Mouse (Mus musculus): ENCODE data around the gene Clec2l.
A peak's percentile ranks its signal among the peaks of the same experiment; 100 is the strongest.
"Not testable (repeated sequence)": the region's sequence is repeated elsewhere in the genome, so short reads cannot be mapped to it uniquely, and the experiment has no call there.

Clec2l gene

GRCm38 (mm10) chr6:38670488-38670887 lies 7.6 kb downstream of the Clec2l start:
- not testable (repeated sequence) for DNase-seq (ENCODE audit: inconsistent age in 2 of 2, low spot score in 1 of 2)

DNA sequence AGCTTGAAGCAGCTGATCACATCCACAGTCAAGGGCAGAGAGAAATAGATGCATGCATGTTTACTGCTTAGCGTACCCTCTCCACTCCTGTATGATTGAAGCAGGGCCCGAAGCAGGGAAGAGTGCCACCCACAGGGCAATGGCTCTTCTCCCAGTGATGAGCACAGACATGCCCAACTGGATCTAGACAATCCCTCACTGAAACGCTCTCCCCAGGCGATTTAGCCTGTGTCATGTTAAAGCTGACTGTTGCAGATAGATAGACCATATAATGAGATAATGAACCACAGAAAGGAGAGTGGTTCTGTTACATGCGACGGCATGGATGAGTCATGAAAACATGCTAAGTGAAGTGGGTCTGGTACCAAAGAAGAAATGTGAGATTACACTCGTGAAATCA lies 8.4 kb downstream of the Clec2l start:
- DNase-seq (ENCODE audit: inconsistent age in 2 of 2, low spot score in 1 of 2) = no peak

DNA sequence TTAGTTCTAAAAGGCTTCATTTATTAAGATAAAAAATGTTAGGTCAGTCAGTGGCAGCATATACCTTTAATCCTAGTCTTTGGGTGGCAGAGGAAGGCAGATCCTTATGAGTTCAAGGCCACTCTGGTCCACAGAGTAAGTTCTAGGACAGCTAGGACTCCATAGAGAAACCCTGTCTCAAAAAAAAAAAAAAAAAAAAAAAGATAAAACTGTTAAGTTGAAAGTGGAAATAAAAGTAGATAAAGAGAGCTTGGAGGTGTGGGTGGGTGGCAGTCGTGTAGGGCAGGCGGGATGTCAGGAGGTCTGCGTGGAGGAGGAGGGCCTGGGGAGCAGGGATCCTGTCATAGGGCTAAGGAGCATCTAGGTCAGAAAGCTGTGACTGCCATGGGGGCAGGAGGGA lies 9.1 kb downstream of the Clec2l start:
- DNase-seq (ENCODE audit: inconsistent age in 2 of 2, low spot score in 1 of 2) = no peak

DNA sequence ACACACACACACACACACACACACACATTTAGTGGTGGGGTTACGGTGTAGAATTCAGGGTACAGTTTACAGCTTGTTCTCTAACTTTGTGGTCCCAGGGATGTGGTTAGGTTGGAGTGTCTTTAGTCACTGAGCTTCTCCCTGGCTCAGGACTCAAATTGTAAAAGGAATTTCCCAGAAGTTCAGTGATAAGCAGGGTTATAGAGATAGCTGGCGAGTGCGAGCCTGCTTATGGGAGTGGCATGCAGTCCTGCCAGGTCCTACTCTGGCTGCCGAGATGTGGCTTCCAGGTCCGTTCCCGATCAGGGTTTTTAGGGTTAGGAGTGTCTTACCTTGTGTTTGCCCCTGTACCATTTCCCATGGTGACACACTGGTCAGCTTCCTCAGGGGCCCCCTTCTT lies 13.3 kb downstream of the Clec2l start:
- no peak for DNase-seq (ENCODE audit: inconsistent age in 2 of 2, low spot score in 1 of 2)

DNA sequence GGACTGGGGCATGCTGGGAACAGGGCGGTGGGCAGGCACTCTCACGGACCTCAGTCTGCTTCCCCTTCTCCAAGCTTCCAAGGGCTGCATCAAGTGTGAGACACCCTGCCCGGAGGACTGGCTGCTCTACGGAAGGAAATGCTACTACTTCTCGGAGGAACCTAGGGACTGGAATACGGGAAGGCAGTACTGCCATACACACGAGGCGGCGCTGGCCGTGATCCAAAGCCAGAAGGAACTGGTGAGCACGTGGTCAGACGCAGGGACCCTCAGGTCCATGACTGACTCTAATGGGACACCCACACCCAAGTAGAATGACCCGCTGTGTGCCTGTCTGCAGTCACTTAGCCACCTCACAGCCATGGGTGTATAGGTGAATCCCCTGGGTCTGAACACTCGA lies 13.9 kb downstream of the Clec2l start:
- no peak for DNase-seq (ENCODE audit: inconsistent age in 2 of 2, low spot score in 1 of 2)

DNA sequence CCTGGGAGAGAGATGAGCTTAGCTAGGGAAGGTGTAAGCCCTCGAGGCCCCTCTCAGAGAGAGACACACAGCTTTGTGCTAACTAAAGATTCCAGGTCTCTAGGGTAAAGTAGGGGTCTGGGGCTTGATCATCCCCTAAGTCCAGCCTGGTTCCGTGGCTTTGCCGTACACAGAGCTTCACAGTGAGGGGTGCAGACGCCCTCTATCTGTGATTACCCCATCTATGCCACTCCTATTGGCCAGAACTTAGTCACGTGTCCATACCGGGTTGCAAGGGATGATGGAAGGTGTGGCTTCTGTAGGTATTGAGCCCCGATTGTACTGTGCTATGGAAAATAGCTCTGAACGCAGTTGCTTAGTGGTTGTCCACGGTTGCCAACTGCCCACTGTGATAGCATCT lies 14.8 kb downstream of the Clec2l start:
- no peak for DNase-seq (ENCODE audit: inconsistent age in 2 of 2, low spot score in 1 of 2)

GRCm38 (mm10) chr6:38682532-38682931 lies 19.7 kb downstream of the Clec2l start:
- DNase-seq (ENCODE audit: inconsistent age in 2 of 2, low spot score in 1 of 2) = no peak

DNA sequence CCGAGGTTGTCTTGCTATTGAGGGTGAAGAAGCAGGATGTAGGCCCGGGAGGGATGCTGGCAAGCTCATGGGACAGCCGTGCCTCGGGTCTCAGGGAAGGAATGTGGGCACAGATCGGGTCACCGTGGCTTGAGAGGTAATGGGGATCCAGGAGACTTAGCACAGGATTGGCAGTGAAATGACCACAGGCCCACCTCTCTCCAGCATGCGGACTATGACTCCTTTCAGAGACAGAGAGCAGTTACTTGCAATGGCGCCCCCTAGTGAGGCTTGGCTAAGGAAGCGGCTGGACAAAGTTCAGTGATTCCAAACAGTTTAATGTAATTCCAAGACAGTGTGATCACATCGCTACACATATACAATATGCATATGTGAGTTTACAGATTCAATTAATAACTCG lies 24.3 kb downstream of the Clec2l start:
- DNase-seq (ENCODE audit: inconsistent age in 2 of 2, low spot score in 1 of 2) = peak; percentile 27 to 74

DNA sequence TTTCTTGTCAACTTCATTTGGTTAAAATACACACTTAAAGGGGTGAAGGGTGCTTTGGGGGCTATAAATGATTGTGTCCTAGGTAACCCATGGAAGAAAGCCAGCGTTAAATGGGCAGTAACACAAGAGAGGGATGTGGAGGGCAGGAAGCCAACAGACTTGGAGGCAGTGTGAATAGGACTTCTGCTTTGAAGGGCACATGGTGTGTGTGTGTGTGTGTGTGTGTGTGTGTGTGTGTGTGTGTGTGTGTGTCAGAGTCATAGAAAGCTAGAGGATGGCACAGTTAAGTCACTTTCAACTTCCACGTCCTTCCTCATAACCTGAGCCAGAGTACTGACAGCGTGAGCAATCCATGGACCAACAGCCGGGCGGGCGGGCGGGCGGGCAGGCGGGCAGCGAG lies 26.0 kb downstream of the Clec2l start:
- peak in 1 of 2 experiments; percentile 35 for DNase-seq (ENCODE audit: inconsistent age in 2 of 2, low spot score in 1 of 2)

- DNase-seq (ENCODE audit: inconsistent age in 2 of 2, low spot score in 1 of 2) = no peak
Observed at GRCm38 (mm10) chr6:38690615-38691014, 27.7 kb downstream of the Clec2l start.

GRCm38 (mm10) chr6:38691052-38691451 lies 28.2 kb downstream of the Clec2l start:
- DNase-seq (ENCODE audit: inconsistent age in 2 of 2, low spot score in 1 of 2) = no peak

- DNase-seq (ENCODE audit: inconsistent age in 2 of 2, low spot score in 1 of 2) = no peak
Observed at GRCm38 (mm10) chr6:38692556-38692955, 29.7 kb downstream of the Clec2l start.

- DNase-seq (ENCODE audit: inconsistent age in 2 of 2, low spot score in 1 of 2) = peak; percentile 75 to 92
Observed at GRCm38 (mm10) chr6:38695380-38696054, 32.6 kb downstream of the Clec2l start.

DNA sequence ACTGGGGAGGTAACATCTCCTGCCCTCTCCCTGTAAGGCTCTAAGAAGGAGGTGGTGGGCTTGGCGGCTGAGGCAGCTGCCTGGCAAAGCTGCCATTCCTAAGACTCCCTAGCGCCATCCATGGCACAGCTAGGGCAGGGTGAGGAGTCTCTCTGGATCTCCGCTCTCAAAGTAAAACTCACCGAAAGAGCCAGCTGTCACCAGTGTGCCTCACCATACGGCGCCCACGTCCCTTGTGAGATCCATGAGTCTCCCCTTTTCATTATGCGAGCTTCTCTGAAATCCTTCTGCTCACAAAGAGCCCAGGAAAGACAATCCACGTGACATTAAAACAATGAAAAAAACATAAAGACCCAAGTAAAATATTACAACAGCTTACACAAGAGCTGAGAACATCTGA lies 33.7 kb downstream of the Clec2l start:
- DNase-seq (ENCODE audit: inconsistent age in 2 of 2, low spot score in 1 of 2) = peak; percentile 3 to 22

- DNase-seq (ENCODE audit: inconsistent age in 2 of 2, low spot score in 1 of 2) = peak; percentile 8 to 21
Observed at GRCm38 (mm10) chr6:38698233-38698889, 35.5 kb downstream of the Clec2l start.

DNA sequence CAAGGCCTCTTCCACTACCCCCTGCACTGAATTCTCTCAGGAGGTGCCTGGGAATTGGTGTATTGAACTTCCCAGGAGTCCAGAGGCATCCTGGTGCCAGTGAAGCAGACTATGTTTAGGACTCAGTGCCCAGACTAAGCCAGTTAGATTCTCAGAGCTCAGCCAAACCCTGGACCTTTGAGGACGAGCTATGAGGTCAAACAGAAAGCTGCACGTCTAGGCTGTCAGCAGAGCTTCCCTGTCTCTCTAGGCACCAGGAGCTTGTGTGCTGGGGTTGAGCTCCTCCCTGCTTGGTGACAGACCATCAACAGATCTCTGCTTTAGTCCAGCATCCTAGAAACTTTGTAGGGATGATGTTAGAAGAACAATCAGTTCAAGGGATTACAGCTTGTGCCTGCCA lies 38.6 kb downstream of the Clec2l start:
- no peak for DNase-seq (ENCODE audit: inconsistent age in 2 of 2, low spot score in 1 of 2)

- peak; percentile 90 to 96 for DNase-seq (ENCODE audit: inconsistent age in 2 of 2, low spot score in 1 of 2)
Observed at GRCm38 (mm10) chr6:38702810-38703399, 40.0 kb downstream of the Clec2l start.

DNA sequence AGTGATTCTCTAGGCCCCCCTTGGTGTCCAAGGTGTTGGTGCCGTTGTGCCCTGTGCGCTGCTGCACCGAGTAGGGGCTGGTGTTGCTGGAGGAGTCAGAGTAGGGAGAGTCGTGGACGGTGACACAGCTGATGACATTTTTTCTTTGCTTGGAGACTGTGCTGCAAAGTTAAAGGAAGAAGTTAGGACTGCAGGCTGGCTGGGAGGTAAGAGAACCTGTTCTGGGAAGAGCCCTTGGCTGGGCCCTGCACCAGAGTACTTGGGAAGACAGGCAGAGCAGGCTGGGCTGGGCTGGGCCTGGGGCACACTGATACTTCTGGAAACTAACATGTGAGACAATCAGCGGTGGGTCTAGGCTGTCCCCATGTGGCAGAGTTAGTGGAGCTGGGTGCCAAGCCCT lies 40.7 kb downstream of the Clec2l start:
- DNase-seq (ENCODE audit: inconsistent age in 2 of 2, low spot score in 1 of 2) = peak in 1 of 2 experiments; percentile 59

- peak; percentile 32 to 67 for DNase-seq (ENCODE audit: inconsistent age in 2 of 2, low spot score in 1 of 2)
Observed at GRCm38 (mm10) chr6:38704264-38704984, 41.6 kb downstream of the Clec2l start.

- DNase-seq (ENCODE audit: inconsistent age in 2 of 2, low spot score in 1 of 2) = no peak
Observed at GRCm38 (mm10) chr6:38710449-38710848, 47.6 kb downstream of the Clec2l start.

GRCm38 (mm10) chr6:38713957-38714898 lies 51.4 kb downstream of the Clec2l start:
- no peak for DNase-seq (ENCODE audit: inconsistent age in 2 of 2, low spot score in 1 of 2)

Measured in adrenal gland, adult (tissue).